Mouse (Mus musculus): ENCODE data around the gene Mkrn2. TPM values are rescaled to one million over a fixed set of nuclear protein-coding genes. Genes with fewer than 3 reads are reported as not detected.
"Not testable (repeated sequence)": the region's sequence is repeated elsewhere in the genome, so short reads cannot be mapped to it uniquely, and the experiment has no call there.

Gene Mkrn2
- polyA plus RNA-seq, 1 experiment from 2014 or later = 8.6 TPM

GRCm38 (mm10) chr6:115609121-115609520, 7.4 kb downstream of the Mkrn2 start:
- Histone ChIP-seq H3K27ac (replicated peaks) (no peak overlapping the region), H3K27me3 (no peaks in the 10 kb centered on the region), H3K9ac (no peak overlapping the region), H3K4me2 (no peak overlapping the region), H3K36me3 (replicated peaks) (peaks cover 34% of the 10 kb centered on the region), H3K9me3 (replicated peaks) (no peaks in the 10 kb centered on the region), H3K4me1 (replicated peaks) (no peaks in the 10 kb centered on the region), H3K4me3 (replicated peaks) (no peak overlapping the region)
- 52% methylated on average over 3 of the region's 3 CpGs for WGBS (ENCODE audit: insufficient replicate concordance)
- no peak for ATAC-seq (ENCODE audit: insufficient read depth)

- H3K36me3 ChIP-seq (replicated peaks) = peaks cover 44% of the 10 kb centered on the region
- 80% methylated on average over 5 of the region's 5 CpGs for WGBS (ENCODE audit: insufficient replicate concordance)
Measured at GRCm38 (mm10) chr6:115610301-115610700, 8.6 kb downstream of the Mkrn2 start.

GRCm38 (mm10) chr6:115613793-115614192, 12.1 kb downstream of the Mkrn2 start:
- Histone ChIP-seq H3K9ac (no peak overlapping the region), H3K9me3 (replicated peaks) (no peaks in the 10 kb centered on the region), H3K4me3 (replicated peaks) (no peak overlapping the region), H3K27ac (replicated peaks) (no peak overlapping the region), H3K36me3 (replicated peaks) (peaks cover 79% of the 10 kb centered on the region), H3K4me2 (no peak overlapping the region), H3K4me1 (replicated peaks) (no peaks in the 10 kb centered on the region), H3K27me3 (no peaks in the 10 kb centered on the region)
- ATAC-seq (ENCODE audit: insufficient read depth) = no peak

More at GRCm38 (mm10) chr6:115610301-115610700, 8.6 kb downstream of the Mkrn2 start:
- Histone ChIP-seq H3K9ac (no peak overlapping the region), H3K4me1 (replicated peaks) (no peaks in the 10 kb centered on the region), H3K4me3 (replicated peaks) (no peak overlapping the region), H3K4me2 (no peak overlapping the region), H3K27ac (replicated peaks) (no peak overlapping the region), H3K27me3 (no peaks in the 10 kb centered on the region), H3K9me3 (replicated peaks) (no peaks in the 10 kb centered on the region)
- ATAC-seq (ENCODE audit: insufficient read depth) = no peak

- Histone ChIP-seq H3K36me3 (replicated peaks) (peaks cover 90% of the 10 kb centered on the region), H3K27ac (replicated peaks) (no peak overlapping the region), H3K27me3 (no peaks in the 10 kb centered on the region), H3K4me3 (replicated peaks) (no peak overlapping the region), H3K4me1 (replicated peaks) (no peaks in the 10 kb centered on the region; the same call in 1 of the 2 replicates), H3K9me3 (replicated peaks) (no peaks in the 10 kb centered on the region), H3K9ac (no peak overlapping the region), H3K4me2 (no peak overlapping the region)
- ATAC-seq (ENCODE audit: insufficient read depth) = no peak
- 70% methylated on average over 3 of the region's 3 CpGs for WGBS (ENCODE audit: insufficient replicate concordance)
Measured at GRCm38 (mm10) chr6:115615983-115616382, 14.3 kb downstream of the Mkrn2 start.

GRCm38 (mm10) chr6:115619818-115620217, 18.1 kb downstream of the Mkrn2 start:
- Histone ChIP-seq H3K36me3 (replicated peaks) (peaks cover 98% of the 10 kb centered on the region), H3K27me3 (no peaks in the 10 kb centered on the region), H3K4me2 (no peak overlapping the region), H3K4me1 (replicated peaks) (no peaks in the 10 kb centered on the region; the same call in 1 of the 2 replicates), H3K27ac (replicated peaks) (no peak overlapping the region), H3K4me3 (replicated peaks) (no peak overlapping the region), H3K9me3 (replicated peaks) (no peaks in the 10 kb centered on the region), H3K9ac (no peak overlapping the region)
- WGBS (ENCODE audit: insufficient replicate concordance) = 61% methylated on average over 10 of the region's 10 CpGs
- no peak for ATAC-seq (ENCODE audit: insufficient read depth)

- H3K9me3 ChIP-seq (replicated peaks) = no peaks in the 10 kb centered on the region
- no peak overlapping the region for H3K4me2 ChIP-seq
- no peak for ATAC-seq (ENCODE audit: insufficient read depth)
- no peak overlapping the region for H3K9ac ChIP-seq
- no peaks in the 10 kb centered on the region for H3K27me3 ChIP-seq
- no peak overlapping the region for H3K4me3 ChIP-seq (replicated peaks)
- no peaks in the 10 kb centered on the region; the same call in 1 of the 2 replicates for H3K4me1 ChIP-seq (replicated peaks)
- 58% methylated on average over 1 of the region's 1 CpGs for WGBS (ENCODE audit: insufficient replicate concordance)
- peaks cover 99% of the 10 kb centered on the region for H3K36me3 ChIP-seq (replicated peaks)
- H3K27ac ChIP-seq (replicated peaks) = no peak overlapping the region
Measured at GRCm38 (mm10) chr6:115620942-115621341, 19.2 kb downstream of the Mkrn2 start.

GRCm38 (mm10) chr6:115626121-115626520, 24.4 kb downstream of the Mkrn2 start:
- Histone ChIP-seq H3K27me3 (no peaks in the 10 kb centered on the region), H3K36me3 (replicated peaks) (peaks cover 87% of the 10 kb centered on the region), H3K4me1 (replicated peaks) (no peaks in the 10 kb centered on the region), H3K4me2 (no peak overlapping the region), H3K9me3 (replicated peaks) (no peaks in the 10 kb centered on the region), H3K4me3 (replicated peaks) (no peak overlapping the region), H3K27ac (replicated peaks) (no peak overlapping the region), H3K9ac (no peak overlapping the region)
- ATAC-seq (ENCODE audit: insufficient read depth) = no peak
- 84% methylated on average over 5 of the region's 5 CpGs for WGBS (ENCODE audit: insufficient replicate concordance)

GRCm38 (mm10) chr6:115631056-115631795, 29.5 kb downstream of the Mkrn2 start:
- H3K36me3 ChIP-seq (replicated peaks) = peaks cover 76% of the 10 kb centered on the region
- ATAC-seq (ENCODE audit: insufficient read depth) = peak; percentile 49
- H3K27ac ChIP-seq (replicated peaks) = no peak overlapping the region
- H3K27me3 ChIP-seq = no peaks in the 10 kb centered on the region
- H3K9ac ChIP-seq = no peak overlapping the region
- no peak overlapping the region for H3K4me3 ChIP-seq (replicated peaks)
- H3K4me2 ChIP-seq = no peak overlapping the region
- no peaks in the 10 kb centered on the region for H3K9me3 ChIP-seq (replicated peaks)
- WGBS (ENCODE audit: insufficient replicate concordance) = 75% methylated on average over 3 of the region's 3 CpGs
- 0 out of 2 replicates have a peak, but pooled peaks cover 2% of the 10 kb centered on the region for H3K4me1 ChIP-seq (replicated peaks)

- no peaks in the 10 kb centered on the region for H3K9me3 ChIP-seq (replicated peaks)
- H3K36me3 ChIP-seq (replicated peaks) = peaks cover 73% of the 10 kb centered on the region
Measured at GRCm38 (mm10) chr6:115634015-115634414, 32.3 kb downstream of the Mkrn2 start.

GRCm38 (mm10) chr6:115638188-115638587, 36.5 kb downstream of the Mkrn2 start:
- not testable (repeated sequence) for H3K9ac ChIP-seq; H3K4me3 ChIP-seq (replicated peaks); ATAC-seq (ENCODE audit: insufficient read depth); H3K9me3 ChIP-seq (replicated peaks); H3K27me3 ChIP-seq; H3K4me1 ChIP-seq (replicated peaks); H3K27ac ChIP-seq (replicated peaks); H3K4me2 ChIP-seq
- WGBS (ENCODE audit: insufficient replicate concordance) = 82% methylated on average over 7 of the region's 7 CpGs
- H3K36me3 ChIP-seq (replicated peaks) = peaks cover 61% of the 10 kb centered on the region

More at GRCm38 (mm10) chr6:115634015-115634414, 32.3 kb downstream of the Mkrn2 start:
- Histone ChIP-seq H3K4me2 (no peak overlapping the region), H3K4me3 (replicated peaks) (no peak overlapping the region), H3K4me1 (replicated peaks) (0 out of 2 replicates have a peak, but pooled peaks cover 2% of the 10 kb centered on the region), H3K27me3 (no peaks in the 10 kb centered on the region), H3K27ac (replicated peaks) (no peak overlapping the region), H3K9ac (no peak overlapping the region)
- WGBS (ENCODE audit: insufficient replicate concordance) = 87% methylated on average over 2 of the region's 2 CpGs
- ATAC-seq (ENCODE audit: insufficient read depth) = no peak

- WGBS (ENCODE audit: insufficient replicate concordance) = 67% methylated on average over 1 of the region's 1 CpGs
- H3K27ac ChIP-seq (replicated peaks) = no peak overlapping the region
- ATAC-seq (ENCODE audit: insufficient read depth) = no peak
Measured at GRCm38 (mm10) chr6:115643315-115643714, 41.6 kb downstream of the Mkrn2 start.

More at GRCm38 (mm10) chr6:115643315-115643714, 41.6 kb downstream of the Mkrn2 start:
- H3K4me1 ChIP-seq (replicated peaks) = peaks cover 4% of the 10 kb centered on the region
- H3K4me3 ChIP-seq (replicated peaks) = no peak overlapping the region
- no peak overlapping the region for H3K4me2 ChIP-seq
- H3K9ac ChIP-seq = no peak overlapping the region
- no peaks in the 10 kb centered on the region for H3K9me3 ChIP-seq (replicated peaks)
- peaks cover 23% of the 10 kb centered on the region for H3K36me3 ChIP-seq (replicated peaks)
- no peaks in the 10 kb centered on the region for H3K27me3 ChIP-seq
